Mouse (Mus musculus) C2C12 (cell line): ENCODE measurements around the gene Bcl2. TPM values are rescaled to one million over a fixed set of nuclear protein-coding genes. Genes with fewer than 3 reads are reported as not detected.
"Not testable (repeated sequence)": the region's sequence is repeated elsewhere in the genome, so short reads cannot be mapped to it uniquely, and the experiment has no call there.

Source experiments
- H3K27me3 ChIP-seq: one replicate; pipeline ENCODE4 v1.6.1; 2011; ENCODE audit not compliant: control insufficient read depth, insufficient read depth, insufficient read length
- H3K36me3 ChIP-seq: one replicate; pipeline ENCODE4 v1.6.1; 2011; ENCODE audit not compliant: control insufficient read depth, insufficient read depth
- H3K4me3 ChIP-seq: one replicate; pipeline ENCODE4 v1.5.1; 2011; ENCODE audit warnings: mild to moderate bottlenecking, control low read depth; ENCODE audit not compliant: poor library complexity, insufficient read depth, severe bottlenecking
- H3K79me2 ChIP-seq: one replicate; pipeline ENCODE4 v1.6.1; 2011; ENCODE audit not compliant: control insufficient read depth, insufficient read depth
- H3K79me3 ChIP-seq: one replicate; pipeline ENCODE4 v1.6.1; 2011; ENCODE audit warnings: low read depth, control low read depth
- H3ac ChIP-seq: one replicate; pipeline ENCODE3; 2011; ENCODE audit warnings: low read depth; ENCODE audit not compliant: control insufficient read depth, insufficient read length
- CEBPB ChIP-seq: IDR thresholded peaks from one replicate; pipeline ENCODE4 v1.6.1; 2011; ENCODE audit warnings: low read depth, mild to moderate bottlenecking, control low read depth, moderate library complexity
- CTCF ChIP-seq: IDR thresholded peaks from one replicate; pipeline ENCODE4 v1.5.1; 2011; ENCODE audit not compliant: control insufficient read depth, insufficient read depth, insufficient read length
- FOSL1 ChIP-seq: IDR thresholded peaks from one replicate; pipeline ENCODE4 v1.8.0; 2011; ENCODE audit warnings: mild to moderate bottlenecking, low read length; ENCODE audit not compliant: poor library complexity, insufficient read depth, severe bottlenecking
- MAX ChIP-seq: IDR thresholded peaks from one replicate; pipeline ENCODE4 v1.6.1; 2011; ENCODE audit warnings: mild to moderate bottlenecking, control low read depth
- MYOD1 ChIP-seq: IDR thresholded peaks from one replicate; pipeline ENCODE4 v1.6.1; 2011; ENCODE audit warnings: low read depth; ENCODE audit not compliant: control insufficient read depth, insufficient read length
- MYOG ChIP-seq: IDR thresholded peaks from one replicate; pipeline ENCODE4 v1.6.1; 2011; ENCODE audit not compliant: control insufficient read depth, insufficient read length; ENCODE audit errors: extremely low read depth
- USF1 ChIP-seq: IDR thresholded peaks from one replicate; pipeline ENCODE4 v1.6.1; 2011; ENCODE audit warnings: low read depth, mild to moderate bottlenecking, control low read depth, moderate library complexity
- polyA plus RNA-seq: library from polyadenylated mRNA; unstranded; fragments of >200 nt; fragmentation: generic; extraction: Trizol; gene quantifications from one replicate; pipeline ENCODE4 v1.2.1, GENCODE M21; 2012; ENCODE audit warnings: missing spikeins

Gene Bcl2
- polyA plus RNA-seq, 1 experiment: 1.8 TPM

GRCm38 (mm10) chr1:106738092-106738491, 24.0 kb upstream of the Bcl2 start:
- H3K79me2 ChIP-seq: no peaks in the 10 kb centered on the region
- no peak for TF ChIP-seq MAX
- TF ChIP-seq CEBPB: no peak
- no peak for TF ChIP-seq MYOD1
- TF ChIP-seq USF1: no peak
- TF ChIP-seq MYOG: no peak
- TF ChIP-seq CTCF: no peak
- H3K27me3 ChIP-seq: no peaks in the 10 kb centered on the region
- H3K36me3 ChIP-seq: peaks cover 12% of the 10 kb centered on the region
- no peak overlapping the region for H3K4me3 ChIP-seq
- H3K79me3 ChIP-seq: no peaks in the 10 kb centered on the region
- no peak overlapping the region for H3ac ChIP-seq

GRCm38 (mm10) chr1:106736211-106736610, 22.1 kb upstream of the Bcl2 start:
- TF ChIP-seq MAX: no peak
- no peak for TF ChIP-seq USF1
- TF ChIP-seq CTCF: no peak
- no peak for TF ChIP-seq MYOG
- TF ChIP-seq CEBPB: no peak
- no peak for TF ChIP-seq MYOD1
- TF ChIP-seq FOSL1: no peak
- Histone ChIP-seq H3K36me3 (peaks cover 12% of the 10 kb centered on the region), H3K4me3 (no peak overlapping the region), H3ac (no peak overlapping the region), H3K27me3 (no peaks in the 10 kb centered on the region), H3K79me3 (no peaks in the 10 kb centered on the region), H3K79me2 (no peaks in the 10 kb centered on the region)

GRCm38 (mm10) chr1:106735586-106735985, 21.5 kb upstream of the Bcl2 start:
- H3K79me3 ChIP-seq: no peaks in the 10 kb centered on the region
- no peaks in the 10 kb centered on the region for H3K79me2 ChIP-seq
- H3K36me3 ChIP-seq: peaks cover 12% of the 10 kb centered on the region
- no peak for TF ChIP-seq USF1
- TF ChIP-seq MYOD1: no peak
- TF ChIP-seq MAX: no peak
- no peak for TF ChIP-seq FOSL1
- TF ChIP-seq CTCF: no peak
- no peak for TF ChIP-seq MYOG
- TF ChIP-seq CEBPB: no peak
- H3ac ChIP-seq: no peak overlapping the region
- no peaks in the 10 kb centered on the region for H3K27me3 ChIP-seq
- no peak overlapping the region for H3K4me3 ChIP-seq

GRCm38 (mm10) chr1:106722061-106722460, 8.0 kb upstream of the Bcl2 start:
- Histone ChIP-seq H3ac (no peak overlapping the region), H3K79me2 (no peaks in the 10 kb centered on the region), H3K27me3 (no peaks in the 10 kb centered on the region), H3K4me3 (no peak overlapping the region), H3K36me3 (no peaks in the 10 kb centered on the region), H3K79me3 (no peaks in the 10 kb centered on the region)
- TF ChIP-seq USF1: no peak
- TF ChIP-seq MYOG: no peak
- no peak for TF ChIP-seq MYOD1
- no peak for TF ChIP-seq FOSL1
- TF ChIP-seq CEBPB: no peak
- TF ChIP-seq CTCF: no peak
- TF ChIP-seq MAX: no peak

GRCm38 (mm10) chr1:106717736-106718135, 3.7 kb upstream of the Bcl2 start:
- H3K36me3 ChIP-seq, H3K79me2 ChIP-seq, H3K79me3 ChIP-seq, H3K27me3 ChIP-seq, H3ac ChIP-seq, H3K4me3 ChIP-seq: not testable (repeated sequence)

GRCm38 (mm10) chr1:106717071-106717601, 3.1 kb upstream of the Bcl2 start:
- Histone ChIP-seq H3K79me2 (peaks cover 9% of the 10 kb centered on the region), H3K79me3 (peaks cover 3% of the 10 kb centered on the region), H3ac (no peak overlapping the region), H3K36me3 (no peaks in the 10 kb centered on the region), H3K27me3 (no peaks in the 10 kb centered on the region), H3K4me3 (no peak overlapping the region)
- TF ChIP-seq USF1 (no peak), MYOD1 (no peak), FOSL1 (no peak), CTCF (peak; percentile 71), MYOG (no peak)

GRCm38 (mm10) chr1:106716141-106716540, 2.1 kb upstream of the Bcl2 start:
- TF ChIP-seq CTCF (no peak), MAX (no peak)
- H3K79me2 ChIP-seq: peaks cover 13% of the 10 kb centered on the region
- H3ac ChIP-seq: no peak overlapping the region
- no peaks in the 10 kb centered on the region for H3K36me3 ChIP-seq
- no peaks in the 10 kb centered on the region for H3K27me3 ChIP-seq
- H3K79me3 ChIP-seq: peaks cover 3% of the 10 kb centered on the region
- H3K4me3 ChIP-seq: no peak overlapping the region
